Mouse (Mus musculus): Measurements from ENCODE around the gene Sik3. TPM values are rescaled to one million over a fixed set of nuclear protein-coding genes. Genes with fewer than 3 reads are reported as not detected.

Sik3 gene
- polyA plus RNA-seq, 1 experiment from 2014 or later, result 12.6 TPM

GRCm38 (mm10) chr9:46206834-46207500, 194.3 kb downstream of the Sik3 start:
- H3K4me1 ChIP-seq, result no peaks in the 10 kb centered on the region

GRCm38 (mm10) chr9:46207501-46207869, 194.9 kb downstream of the Sik3 start:
- Histone ChIP-seq H3K9ac (replicated peaks) (no peak overlapping the region), H3K4me2 (replicated peaks) (no peak overlapping the region), H3K36me3 (peaks cover 73% of the 10 kb centered on the region), H3K27me3 (no peaks in the 10 kb centered on the region), H3K4me1 (no peaks in the 10 kb centered on the region), H3K27ac (replicated peaks) (no peak overlapping the region), H3K9me3 (no peaks in the 10 kb centered on the region), H3K4me3 (no peak overlapping the region)
- 81% methylated on average over 6 of the region's 6 CpGs for WGBS
- ATAC-seq (ENCODE audit: low FRiP score, low read depth), result no peak

More at GRCm38 (mm10) chr9:46206834-46207500, 194.3 kb downstream of the Sik3 start:
- H3K4me3 ChIP-seq, result no peak overlapping the region
- ATAC-seq (ENCODE audit: low FRiP score, low read depth), result no peak
- no peak overlapping the region for H3K4me2 ChIP-seq (replicated peaks)
- H3K36me3 ChIP-seq, result peaks cover 73% of the 10 kb centered on the region
- H3K9me3 ChIP-seq, result no peaks in the 10 kb centered on the region
- no peak overlapping the region for H3K9ac ChIP-seq (replicated peaks)
- 85% methylated on average over 10 of the region's 10 CpGs for WGBS
- H3K27ac ChIP-seq (replicated peaks), result no peak overlapping the region
- no peaks in the 10 kb centered on the region for H3K27me3 ChIP-seq

GRCm38 (mm10) chr9:46208401-46208974, 195.9 kb downstream of the Sik3 start:
- WGBS, result 86% methylated on average over 13 of the region's 13 CpGs
- Histone ChIP-seq H3K4me1 (no peaks in the 10 kb centered on the region), H3K27me3 (no peaks in the 10 kb centered on the region), H3K4me3 (no peak overlapping the region), H3K4me2 (replicated peaks) (no peak overlapping the region), H3K27ac (replicated peaks) (no peak overlapping the region), H3K9ac (replicated peaks) (no peak overlapping the region), H3K9me3 (no peaks in the 10 kb centered on the region), H3K36me3 (peaks cover 83% of the 10 kb centered on the region)
- no peak for ATAC-seq (ENCODE audit: low FRiP score, low read depth)

GRCm38 (mm10) chr9:46210473-46210872, 197.9 kb downstream of the Sik3 start:
- no peak for ATAC-seq (ENCODE audit: low FRiP score, low read depth)
- no peak overlapping the region for H3K4me2 ChIP-seq (replicated peaks)
- no peak overlapping the region for H3K27ac ChIP-seq (replicated peaks)
- H3K4me1 ChIP-seq, result no peaks in the 10 kb centered on the region
- no peaks in the 10 kb centered on the region for H3K27me3 ChIP-seq
- 93% methylated on average over 12 of the region's 12 CpGs for WGBS
- no peaks in the 10 kb centered on the region for H3K9me3 ChIP-seq
- H3K4me3 ChIP-seq, result no peak overlapping the region
- no peak overlapping the region for H3K9ac ChIP-seq (replicated peaks)
- peaks cover 82% of the 10 kb centered on the region for H3K36me3 ChIP-seq

- 87% methylated on average over 4 of the region's 4 CpGs for WGBS
- Histone ChIP-seq H3K4me3 (no peak overlapping the region), H3K27me3 (no peaks in the 10 kb centered on the region), H3K4me2 (replicated peaks) (no peak overlapping the region), H3K27ac (replicated peaks) (no peak overlapping the region), H3K9ac (replicated peaks) (no peak overlapping the region), H3K9me3 (no peaks in the 10 kb centered on the region), H3K36me3 (peaks cover 48% of the 10 kb centered on the region), H3K4me1 (no peaks in the 10 kb centered on the region)
- no peak for ATAC-seq (ENCODE audit: low FRiP score, low read depth)
Observed at GRCm38 (mm10) chr9:46214276-46214675, 201.7 kb downstream of the Sik3 start.

GRCm38 (mm10) chr9:46214946-46215337, 202.3 kb downstream of the Sik3 start:
- no peak overlapping the region for H3K27ac ChIP-seq (replicated peaks)
- H3K36me3 ChIP-seq, result peaks cover 47% of the 10 kb centered on the region
- H3K9me3 ChIP-seq, result no peaks in the 10 kb centered on the region
- 94% methylated on average over 10 of the region's 10 CpGs for WGBS
- no peaks in the 10 kb centered on the region for H3K27me3 ChIP-seq
- no peak overlapping the region for H3K4me3 ChIP-seq
- H3K4me1 ChIP-seq, result no peaks in the 10 kb centered on the region
- no peak overlapping the region for H3K9ac ChIP-seq (replicated peaks)
- no peak for ATAC-seq (ENCODE audit: low FRiP score, low read depth)
- no peak overlapping the region for H3K4me2 ChIP-seq (replicated peaks)

GRCm38 (mm10) chr9:46215338-46216322, 203.0 kb downstream of the Sik3 start:
- 80% methylated on average over 11 of the region's 11 CpGs for WGBS

GRCm38 (mm10) chr9:46216744-46217470, 204.3 kb downstream of the Sik3 start:
- no peak overlapping the region for H3K27ac ChIP-seq (replicated peaks)
- no peaks in the 10 kb centered on the region for H3K27me3 ChIP-seq
- ATAC-seq (ENCODE audit: low FRiP score, low read depth), result no peak
- H3K9me3 ChIP-seq, result no peaks in the 10 kb centered on the region
- peaks cover 47% of the 10 kb centered on the region for H3K36me3 ChIP-seq
- no peak overlapping the region for H3K4me3 ChIP-seq
- H3K4me1 ChIP-seq, result no peaks in the 10 kb centered on the region
- no peak overlapping the region for H3K9ac ChIP-seq (replicated peaks)
- 94% methylated on average over 13 of the region's 13 CpGs for WGBS
- H3K4me2 ChIP-seq (replicated peaks), result no peak overlapping the region

More at GRCm38 (mm10) chr9:46215338-46216322, 203.0 kb downstream of the Sik3 start:
- no peaks in the 10 kb centered on the region for H3K27me3 ChIP-seq
- ATAC-seq (ENCODE audit: low FRiP score, low read depth), result no peak
- no peak overlapping the region for H3K4me2 ChIP-seq (replicated peaks)
- H3K9ac ChIP-seq (replicated peaks), result no peak overlapping the region
- no peak overlapping the region for H3K27ac ChIP-seq (replicated peaks)
- H3K4me3 ChIP-seq, result no peak overlapping the region
- H3K9me3 ChIP-seq, result no peaks in the 10 kb centered on the region
- no peaks in the 10 kb centered on the region for H3K4me1 ChIP-seq
- peaks cover 48% of the 10 kb centered on the region for H3K36me3 ChIP-seq

- Histone ChIP-seq H3K9ac (replicated peaks) (no peak overlapping the region), H3K4me1 (no peaks in the 10 kb centered on the region), H3K4me3 (no peak overlapping the region), H3K4me2 (replicated peaks) (no peak overlapping the region), H3K27ac (replicated peaks) (no peak overlapping the region), H3K27me3 (no peaks in the 10 kb centered on the region), H3K9me3 (no peaks in the 10 kb centered on the region), H3K36me3 (peaks cover 44% of the 10 kb centered on the region)
- WGBS, result 86% methylated on average over 9 of the region's 9 CpGs
- no peak for ATAC-seq (ENCODE audit: low FRiP score, low read depth)
Observed at GRCm38 (mm10) chr9:46218176-46218575, 205.6 kb downstream of the Sik3 start.

- Histone ChIP-seq H3K27me3 (no peaks in the 10 kb centered on the region), H3K4me1 (no peaks in the 10 kb centered on the region), H3K4me2 (replicated peaks) (no peak overlapping the region), H3K9ac (replicated peaks) (no peak overlapping the region), H3K27ac (replicated peaks) (no peak overlapping the region), H3K4me3 (no peak overlapping the region), H3K9me3 (no peaks in the 10 kb centered on the region), H3K36me3 (peaks cover 40% of the 10 kb centered on the region)
- ATAC-seq (ENCODE audit: low FRiP score, low read depth), result no peak
- 88% methylated on average over 6 of the region's 6 CpGs for WGBS
Observed at GRCm38 (mm10) chr9:46223090-46223489, 210.5 kb downstream of the Sik3 start.

- Histone ChIP-seq H3K27ac (replicated peaks) (no peak overlapping the region), H3K27me3 (peaks cover 6% of the 10 kb centered on the region; the same call in 1 of the 2 replicates), H3K4me1 (no peaks in the 10 kb centered on the region), H3K9me3 (no peaks in the 10 kb centered on the region), H3K9ac (replicated peaks) (no peak overlapping the region), H3K36me3 (peaks cover 40% of the 10 kb centered on the region), H3K4me3 (no peak overlapping the region), H3K4me2 (replicated peaks) (no peak overlapping the region)
- 89% methylated on average over 3 of the region's 3 CpGs for WGBS
- no peak for ATAC-seq (ENCODE audit: low FRiP score, low read depth)
Observed at GRCm38 (mm10) chr9:46224101-46224500, 211.5 kb downstream of the Sik3 start.
